Mouse (Mus musculus) C2C12 (cell line): Measurements from ENCODE around the gene Cutc.
A peak's percentile ranks its signal among the peaks of the same experiment; 100 is the strongest.

Experiments
- CEBPB ChIP-seq: IDR thresholded peaks from one replicate; pipeline ENCODE4 v1.6.1; 2011; ENCODE audit warnings: low read depth, mild to moderate bottlenecking, control low read depth, moderate library complexity
- CTCF ChIP-seq: IDR thresholded peaks from one replicate; pipeline ENCODE4 v1.5.1; 2011; ENCODE audit not compliant: control insufficient read depth, insufficient read depth, insufficient read length
- FOSL1 ChIP-seq: IDR thresholded peaks from one replicate; pipeline ENCODE4 v1.8.0; 2011; ENCODE audit warnings: mild to moderate bottlenecking, low read length; ENCODE audit not compliant: poor library complexity, insufficient read depth, severe bottlenecking
- MAX ChIP-seq: IDR thresholded peaks from one replicate; pipeline ENCODE4 v1.6.1; 2011; ENCODE audit warnings: mild to moderate bottlenecking, control low read depth
- MYOD1 ChIP-seq: IDR thresholded peaks from one replicate; pipeline ENCODE4 v1.6.1; 2011; ENCODE audit warnings: low read depth; ENCODE audit not compliant: control insufficient read depth, insufficient read length
- MYOG ChIP-seq: IDR thresholded peaks from one replicate; pipeline ENCODE4 v1.6.1; 2011; ENCODE audit not compliant: control insufficient read depth, insufficient read length; ENCODE audit errors: extremely low read depth
- USF1 ChIP-seq: IDR thresholded peaks from one replicate; pipeline ENCODE4 v1.6.1; 2011; ENCODE audit warnings: low read depth, mild to moderate bottlenecking, control low read depth, moderate library complexity

DNA sequence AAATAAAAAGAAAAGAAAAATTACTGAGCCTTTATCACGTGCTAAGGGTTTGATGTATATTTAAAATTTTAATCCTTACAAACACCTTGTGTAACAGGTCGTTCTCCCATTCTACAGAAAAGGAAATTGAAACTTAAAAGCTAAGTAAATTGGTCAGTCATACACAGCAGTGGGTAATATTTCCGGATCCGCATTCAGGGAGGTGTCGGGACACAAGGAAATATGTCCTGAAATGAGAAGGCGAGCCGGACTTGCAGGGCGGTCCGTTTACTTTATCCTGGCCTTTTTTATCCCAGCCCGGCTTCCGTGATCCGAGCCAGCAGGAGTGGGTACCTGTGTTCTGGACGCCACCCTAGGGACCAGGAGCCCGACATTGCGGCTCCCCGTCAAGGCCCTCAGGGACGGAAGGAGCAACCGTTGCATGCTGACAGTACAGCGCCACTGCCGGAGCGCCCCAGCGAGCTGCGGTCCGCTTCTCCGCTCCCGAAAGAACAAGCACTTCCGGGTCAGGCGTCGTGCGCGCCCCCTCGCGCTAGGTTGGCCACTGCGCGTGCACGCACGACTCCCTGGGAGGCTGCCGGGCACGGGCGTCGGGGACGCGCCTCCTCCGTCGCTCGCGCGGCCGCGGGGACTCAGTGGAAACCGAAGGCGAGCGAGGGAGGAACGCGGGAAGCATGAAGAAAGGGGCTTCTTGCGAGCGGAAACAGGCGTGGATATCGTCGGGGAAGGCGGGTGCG is at the start of gene Cutc, which contains the start of gene Cox15:
- TF ChIP-seq CTCF (peak; percentile 43), CEBPB (no peak), MAX (peak; percentile 50), USF1 (no peak), MYOG (no peak), MYOD1 (no peak), FOSL1 (no peak)
